Mouse (Mus musculus) limb, embryonic 15.5 days (tissue): ENCODE measurements around the gene Aspdh. TPM values are rescaled to one million over a fixed set of nuclear protein-coding genes. Genes with fewer than 3 reads are reported as not detected.
A peak's percentile ranks its signal among the peaks of the same experiment; 100 is the strongest.

Experiments
- ATAC-seq: fragments of 200-750 bp; cut with Nextera tagmentation; 2 replicates; pipeline ENCODE4 v1.8.0; 2017; ENCODE audit warnings: low read depth, moderate TSS enrichment; ENCODE audit not compliant: insufficient number of reproducible peaks, low FRiP score, low TSS enrichment
- H3K27ac ChIP-seq: fragments of 300-500 bp; sonication (generic); 2 replicates; pipeline ENCODE4 v1.5.1; 2015; ENCODE audit warnings: moderate library complexity, mild to moderate bottlenecking, inconsistent platforms
- H3K27me3 ChIP-seq: fragments of 300-500 bp; sonication (generic); 2 replicates; pipeline ENCODE4 v1.6.1; 2015; ENCODE audit warnings: inconsistent platforms
- H3K36me3 ChIP-seq: fragments of 300-500 bp; sonication (generic); 2 replicates; pipeline ENCODE4 v1.6.1; 2015; ENCODE audit warnings: inconsistent platforms
- H3K4me1 ChIP-seq: fragments of 300-500 bp; sonication (generic); 2 replicates; pipeline ENCODE4 v1.6.1; 2015; ENCODE audit warnings: inconsistent platforms
- H3K4me2 ChIP-seq: fragments of 300-500 bp; sonication (generic); 2 replicates; pipeline ENCODE4 v1.6.1; 2015; ENCODE audit warnings: mild to moderate bottlenecking, inconsistent platforms
- H3K4me3 ChIP-seq: fragments of 300-500 bp; sonication (generic); 2 replicates; pipeline ENCODE4 v1.5.1; 2015; ENCODE audit warnings: mild to moderate bottlenecking, inconsistent platforms
- H3K9ac ChIP-seq: fragments of 300-500 bp; sonication (generic); 2 replicates; pipeline ENCODE4 v1.6.1; 2015; ENCODE audit warnings: inconsistent platforms
- H3K9me3 ChIP-seq: fragments of 300-500 bp; sonication (generic); 2 replicates; pipeline ENCODE4 v1.6.1; 2016; ENCODE audit warnings: inconsistent platforms
- whole genome bisulfite sequencing: fragments of 180-500 bp; shearing (Covaris S2); methylation state at CpG from one replicate; pipeline ENCODE4 v1.1.7; 2015; 5-methylcytosine and 5-hydroxymethylcytosine counted together
- polyA plus RNA-seq: library from polyadenylated mRNA; unstranded; fragments of >200 nt; fragmentation: Nextera tagmentation; extraction: Ambion mirVana; gene quantifications from 2 replicates; pipeline ENCODE4 v1.2.1, GENCODE M21; 2015

Gene Aspdh
- polyA plus RNA-seq, 1 experiment from 2014 or later = 0.56 TPM

DNA sequence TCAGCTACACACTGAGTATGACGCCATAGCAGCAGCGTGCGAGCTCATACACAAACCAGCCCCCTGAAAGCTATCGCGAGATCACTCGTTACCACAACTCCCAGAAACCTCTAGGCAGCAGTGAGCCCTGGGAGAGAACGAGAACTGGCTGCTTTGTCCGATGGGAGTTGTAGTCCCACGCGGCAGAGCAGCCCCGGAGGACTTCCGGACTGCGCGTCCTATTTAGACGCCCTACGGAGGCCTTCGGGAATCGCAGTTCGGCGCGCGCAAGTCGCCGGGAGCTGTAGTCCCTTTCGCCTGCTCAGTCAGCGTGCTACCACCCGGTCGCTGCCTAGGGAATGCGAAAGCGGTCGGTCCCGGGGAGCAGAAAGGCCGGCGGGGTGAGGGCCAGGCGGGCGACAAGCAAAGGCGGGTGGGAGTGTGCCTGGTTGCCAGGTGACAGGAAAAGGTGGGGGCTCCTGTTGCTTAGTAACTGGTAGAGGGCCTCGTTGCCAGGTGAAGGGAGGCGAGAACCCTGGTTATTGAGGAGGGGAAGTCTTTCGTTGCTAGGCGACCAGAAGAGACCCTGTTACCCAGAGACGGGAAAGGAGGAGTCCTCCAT, 2.7 kb downstream of the Aspdh start, which contains the start of gene Josd2:
Gene Josd2 (plus strand): TSS at position 170 of the 601 bp plus-strand sequence.
- WGBS = under 1% methylated on average over 42 of the region's 42 CpGs
- peaks cover 32% of the 10 kb centered on the region for H3K4me1 ChIP-seq
- H3K9ac ChIP-seq = peak within 1 kb of the TSS; percentile 78
- H3K36me3 ChIP-seq = peaks cover 9% of the 10 kb centered on the region; the same call in 1 of the 2 replicates
- H3K4me2 ChIP-seq = peak within 1 kb of the TSS; percentile 66
- ATAC-seq = peak; percentile 91
- H3K27ac ChIP-seq = peak within 1 kb of the TSS; percentile 80
- H3K4me3 ChIP-seq = peak within 1 kb of the TSS; percentile 66
- peaks cover 26% of the 10 kb centered on the region for H3K27me3 ChIP-seq
- no peaks in the 10 kb centered on the region for H3K9me3 ChIP-seq

DNA sequence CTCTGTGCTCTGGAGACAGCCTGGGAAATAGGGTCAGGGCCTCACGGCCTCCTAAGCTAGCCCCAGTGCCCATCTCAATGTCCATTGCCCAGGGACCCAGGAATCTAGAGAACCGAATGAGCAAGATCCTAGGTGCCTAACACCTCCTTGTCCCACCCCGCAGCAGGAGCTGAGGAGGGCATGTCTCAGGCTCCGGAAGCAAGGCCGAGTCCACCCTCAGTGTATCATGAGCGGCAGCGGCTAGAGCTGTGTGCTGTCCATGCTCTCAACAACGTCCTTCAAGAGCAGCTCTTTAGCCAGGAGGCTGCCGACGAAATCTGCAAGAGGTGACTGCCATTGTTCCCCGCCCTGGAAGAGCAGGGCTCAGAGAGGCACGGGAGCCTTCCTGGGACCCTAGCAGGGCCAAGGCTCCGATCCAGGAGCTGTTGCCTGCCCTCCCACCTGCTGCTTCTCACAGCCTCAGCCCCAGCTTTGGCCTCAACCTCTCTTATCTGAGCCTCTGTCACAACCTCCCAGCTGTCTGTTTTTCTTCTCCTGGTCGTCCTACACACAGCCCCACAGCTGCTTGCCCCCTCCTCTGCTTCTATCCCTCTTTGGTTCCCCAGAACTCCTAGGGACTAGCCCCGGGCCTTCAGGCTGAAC, 3.6 kb downstream of the Aspdh start:
- WGBS = 76% methylated on average over 15 of the region's 15 CpGs
- H3K9ac ChIP-seq = peak overlapping the region; percentile 78; the same call in 1 of the 2 replicates
- peaks cover 35% of the 10 kb centered on the region for H3K4me1 ChIP-seq
- H3K27ac ChIP-seq = peak overlapping the region; percentile 50
- H3K27me3 ChIP-seq = peaks cover 17% of the 10 kb centered on the region
- no peaks in the 10 kb centered on the region for H3K9me3 ChIP-seq
- peak overlapping the region; percentile 66 for H3K4me3 ChIP-seq
- H3K36me3 ChIP-seq = peaks cover 9% of the 10 kb centered on the region; the same call in 1 of the 2 replicates
- ATAC-seq = no peak
- peak overlapping the region; percentile 66 for H3K4me2 ChIP-seq

GRCm38 (mm10) chr7:44469677-44470675, 4.8 kb downstream of the Aspdh start:
- no peak for ATAC-seq
- H3K4me2 ChIP-seq = no peak overlapping the region
- H3K4me3 ChIP-seq = no peak overlapping the region
- H3K36me3 ChIP-seq = peaks cover 9% of the 10 kb centered on the region; the same call in 1 of the 2 replicates
- H3K9ac ChIP-seq = no peak overlapping the region
- H3K27ac ChIP-seq = no peak overlapping the region
- H3K27me3 ChIP-seq = peaks cover 15% of the 10 kb centered on the region
- WGBS = 91% methylated on average over 16 of the region's 16 CpGs
- H3K4me1 ChIP-seq = peaks cover 44% of the 10 kb centered on the region
- no peaks in the 10 kb centered on the region for H3K9me3 ChIP-seq

- Histone ChIP-seq H3K9ac (no peak overlapping the region), H3K27ac (peak overlapping the region; percentile 60), H3K4me1 (peaks cover 50% of the 10 kb centered on the region), H3K27me3 (peaks cover 19% of the 10 kb centered on the region), H3K4me2 (no peak overlapping the region), H3K4me3 (no peak overlapping the region), H3K9me3 (no peaks in the 10 kb centered on the region), H3K36me3 (peaks cover 9% of the 10 kb centered on the region; the same call in 1 of the 2 replicates)
- WGBS = 85% methylated on average over 16 of the region's 16 CpGs
- ATAC-seq = no peak
These were observed 5.8 kb downstream of the Aspdh start for GRCm38 (mm10) chr7:44470696-44471612.

DNA sequence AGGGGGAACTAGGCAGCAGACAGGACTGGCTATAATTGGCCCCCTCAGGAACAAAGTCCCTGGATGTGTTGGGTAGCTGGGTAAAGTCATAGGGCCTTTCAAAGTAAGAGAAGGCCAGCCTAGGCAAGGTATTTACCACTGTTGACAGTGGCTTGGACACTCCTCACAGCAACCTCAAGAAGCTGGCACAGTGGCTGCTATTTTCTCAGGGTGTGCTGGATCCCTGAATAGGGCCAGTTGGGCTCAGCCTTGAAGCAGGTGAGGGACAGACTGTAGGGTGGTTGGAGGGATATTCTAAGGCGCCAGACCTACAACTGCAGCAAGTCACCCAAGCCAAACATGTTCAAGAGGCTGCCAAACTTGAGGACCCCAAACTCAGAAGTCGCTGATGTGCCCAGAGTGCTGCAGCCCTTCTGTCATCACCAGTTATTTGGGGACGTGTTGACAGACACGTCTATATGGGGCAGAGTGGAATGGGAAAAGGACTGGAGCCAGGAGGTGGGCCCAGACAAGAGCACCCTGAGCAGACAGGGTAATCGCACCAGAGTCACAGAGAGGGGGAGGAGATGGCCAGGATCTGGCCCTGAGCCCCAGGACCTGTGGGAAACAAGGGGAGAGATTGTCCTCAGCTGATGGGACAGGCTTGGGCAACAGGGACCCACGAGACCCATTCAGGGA, 6.8 kb downstream of the Aspdh start:
- Histone ChIP-seq H3K4me3 (no peak overlapping the region), H3K4me2 (no peak overlapping the region), H3K9ac (no peak overlapping the region), H3K36me3 (peaks cover 9% of the 10 kb centered on the region; the same call in 1 of the 2 replicates), H3K9me3 (no peaks in the 10 kb centered on the region), H3K4me1 (peaks cover 50% of the 10 kb centered on the region), H3K27ac (peak overlapping the region; percentile 60; the same call in 1 of the 2 replicates), H3K27me3 (peaks cover 19% of the 10 kb centered on the region)
- ATAC-seq = no peak
- WGBS = 37% methylated on average over 6 of the region's 6 CpGs

DNA sequence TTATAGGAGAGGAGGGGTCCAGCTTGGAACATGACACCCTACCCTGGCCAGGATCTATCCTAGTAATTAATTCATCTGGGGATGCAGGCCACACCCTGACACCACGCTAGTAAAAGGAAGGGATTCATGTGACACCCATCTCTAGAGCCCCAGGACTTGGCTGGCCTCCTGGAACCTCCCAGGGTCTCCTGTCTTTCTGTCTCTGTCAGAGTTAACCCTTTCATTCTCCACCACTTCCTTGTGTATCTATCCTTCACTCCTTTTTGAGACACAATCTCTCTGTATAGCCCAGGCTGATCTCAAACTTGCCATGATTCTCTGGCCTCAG, 7.3 kb downstream of the Aspdh start:
- no peak overlapping the region for H3K4me2 ChIP-seq
- no peaks in the 10 kb centered on the region for H3K9me3 ChIP-seq
- peaks cover 45% of the 10 kb centered on the region for H3K4me1 ChIP-seq
- peak; percentile 5; the same call in 1 of the 2 replicates for ATAC-seq
- 0 out of 2 replicates have a peak overlapping the region, but pooled peaks have one; percentile 24 for H3K27ac ChIP-seq
- peaks cover 19% of the 10 kb centered on the region for H3K27me3 ChIP-seq
- H3K9ac ChIP-seq = no peak overlapping the region
- H3K36me3 ChIP-seq = peaks cover 9% of the 10 kb centered on the region; the same call in 1 of the 2 replicates
- WGBS = 12% methylated on average over 1 of the region's 1 CpGs
- H3K4me3 ChIP-seq = no peak overlapping the region

GRCm38 (mm10) chr7:44472961-44473646, 7.9 kb downstream of the Aspdh start:
- WGBS = 42% methylated on average over 9 of the region's 9 CpGs
- Histone ChIP-seq H3K27ac (peak overlapping the region; percentile 19; the same call in 1 of the 2 replicates), H3K9ac (no peak overlapping the region)

GRCm38 (mm10) chr7:44474419-44474818, 9.2 kb downstream of the Aspdh start:
- Histone ChIP-seq H3K27me3 (peaks cover 19% of the 10 kb centered on the region), H3K4me1 (peaks cover 33% of the 10 kb centered on the region), H3K4me3 (0 out of 2 replicates have a peak overlapping the region, but pooled peaks have one; percentile 5), H3K27ac (peak overlapping the region; percentile 24; the same call in 1 of the 2 replicates), H3K9me3 (no peaks in the 10 kb centered on the region), H3K9ac (no peak overlapping the region), H3K4me2 (no peak overlapping the region), H3K36me3 (peaks cover 9% of the 10 kb centered on the region; the same call in 1 of the 2 replicates)
- ATAC-seq = 0 out of 2 replicates have a peak, but pooled peaks have one; percentile 17
- WGBS = 17% methylated on average over 4 of the region's 4 CpGs

More at GRCm38 (mm10) chr7:44472961-44473646, 7.9 kb downstream of the Aspdh start:
- peaks cover 9% of the 10 kb centered on the region; the same call in 1 of the 2 replicates for H3K36me3 ChIP-seq
- H3K4me3 ChIP-seq = no peak overlapping the region
- peaks cover 19% of the 10 kb centered on the region for H3K27me3 ChIP-seq
- H3K4me2 ChIP-seq = no peak overlapping the region
- peak; percentile 52 for ATAC-seq
- peaks cover 43% of the 10 kb centered on the region for H3K4me1 ChIP-seq
- H3K9me3 ChIP-seq = no peaks in the 10 kb centered on the region

DNA sequence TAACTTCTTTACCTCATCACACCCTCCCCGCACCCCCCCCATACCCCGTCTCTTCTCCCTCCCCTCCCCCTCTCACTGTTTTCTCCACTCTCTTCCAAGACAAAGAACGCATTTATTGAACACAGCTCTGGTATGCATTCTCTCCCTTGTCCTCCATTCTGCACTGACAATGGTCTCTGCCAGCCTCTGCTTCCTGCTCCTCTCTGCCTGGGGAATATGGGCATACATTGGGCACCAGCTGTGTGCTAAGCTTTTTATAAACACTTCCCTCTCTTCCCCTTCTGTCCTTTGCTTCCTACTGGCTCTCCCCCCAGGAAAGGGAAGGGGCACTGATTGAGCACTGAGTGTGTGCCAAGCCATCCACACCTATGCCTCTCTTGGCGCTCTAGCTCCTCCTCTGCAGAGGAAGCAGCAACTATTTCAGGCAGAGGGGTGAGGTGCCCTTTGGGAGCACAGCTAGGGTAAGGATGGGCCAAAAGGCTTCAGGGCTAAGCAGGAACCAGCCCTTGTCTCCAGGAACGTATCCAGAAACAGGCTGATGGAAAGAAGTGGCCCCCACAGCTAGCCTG, 9.9 kb downstream of the Aspdh start:
- no peak overlapping the region for H3K4me2 ChIP-seq
- 33% methylated on average over 5 of the region's 5 CpGs for WGBS
- no peak for ATAC-seq

More for the DNA sequence above, 9.9 kb downstream of the Aspdh start:
- peaks cover 19% of the 10 kb centered on the region for H3K27me3 ChIP-seq
- no peak overlapping the region for H3K4me3 ChIP-seq
- H3K4me1 ChIP-seq = peaks cover 33% of the 10 kb centered on the region
- H3K9me3 ChIP-seq = no peaks in the 10 kb centered on the region
- H3K27ac ChIP-seq = no peak overlapping the region
- H3K36me3 ChIP-seq = peaks cover 3% of the 10 kb centered on the region; the same call in 1 of the 2 replicates
- no peak overlapping the region for H3K9ac ChIP-seq
